Mouse (Mus musculus) embryonic facial prominence, embryonic 15.5 days (tissue): ENCODE measurements around the gene Lrwd1. TPM values are rescaled to one million over a fixed set of nuclear protein-coding genes. Genes with fewer than 3 reads are reported as not detected.

Experiments used
- ATAC-seq: fragments of 200-750 bp; cut with Nextera tagmentation; 2 replicates; pipeline ENCODE4 v1.8.0; 2017; ENCODE audit warnings: low read depth, moderate TSS enrichment; ENCODE audit not compliant: insufficient number of reproducible peaks, low FRiP score, low TSS enrichment
- H3K27ac ChIP-seq: fragments of 300-500 bp; sonication (generic); replicated peaks from 2 replicates; pipeline ENCODE4 v1.5.1; 2015; ENCODE audit warnings: mild to moderate bottlenecking, inconsistent platforms
- H3K27me3 ChIP-seq: fragments of 300-500 bp; sonication (generic); 2 replicates; pipeline ENCODE4 v1.6.1; 2015; ENCODE audit warnings: inconsistent platforms
- H3K36me3 ChIP-seq: fragments of 300-500 bp; sonication (generic); 2 replicates; pipeline ENCODE4 v1.6.1; 2015; ENCODE audit warnings: mild to moderate bottlenecking, inconsistent platforms
- H3K4me1 ChIP-seq: fragments of 300-500 bp; sonication (generic); 2 replicates; pipeline ENCODE4 v1.6.1; 2015; ENCODE audit warnings: inconsistent platforms
- H3K4me2 ChIP-seq: fragments of 300-500 bp; sonication (generic); replicated peaks from 2 replicates; pipeline ENCODE4 v1.6.1; 2015; ENCODE audit warnings: mild to moderate bottlenecking, inconsistent platforms
- H3K4me3 ChIP-seq: fragments of 300-500 bp; sonication (generic); replicated peaks from 2 replicates; pipeline ENCODE4 v1.5.1; 2015; ENCODE audit warnings: mild to moderate bottlenecking, inconsistent platforms
- H3K9ac ChIP-seq: fragments of 300-500 bp; sonication (generic); 2 replicates; pipeline ENCODE4 v1.6.1; 2015; ENCODE audit warnings: inconsistent platforms
- H3K9me3 ChIP-seq: fragments of 300-500 bp; sonication (generic); replicated peaks from 2 replicates; pipeline ENCODE4 v1.6.1; 2016; ENCODE audit warnings: inconsistent platforms
- WGBS: fragments of 180-500 bp; shearing (Covaris S2); methylation state at CpG from one replicate; pipeline ENCODE4 v1.1.7; 2015; 5-methylcytosine and 5-hydroxymethylcytosine counted together
- polyA plus RNA-seq: library from polyadenylated mRNA; unstranded; fragments of >200 nt; fragmentation: Nextera tagmentation; extraction: Ambion mirVana; gene quantifications from 2 replicates; pipeline ENCODE4 v1.2.1, GENCODE M21; 2015

Gene Lrwd1
- polyA plus RNA-seq = 36.8 and 40.0 TPM in 2 replicates

GRCm38 (mm10) chr5:136135571-136136291 is at the start of gene Lrwd1, which contains the start of gene Alkbh4:
Gene Lrwd1 (minus strand): TSS chr5:136136074.
Gene Alkbh4 (plus strand): TSS chr5:136136146.
- H3K36me3 ChIP-seq = peaks cover 43% of the 10 kb centered on the region
- peak within 1 kb of the TSS; percentile 57 for H3K4me2 ChIP-seq
- WGBS = under 1% methylated on average over 60 of the region's 60 CpGs
- no peaks in the 10 kb centered on the region for H3K27me3 ChIP-seq
- ATAC-seq = peak; percentile 94
- peaks cover 24% of the 10 kb centered on the region for H3K4me1 ChIP-seq
- peak within 1 kb of the TSS; percentile 72 for H3K9ac ChIP-seq
- H3K27ac ChIP-seq = peak within 1 kb of the TSS; percentile 71
- H3K4me3 ChIP-seq = peak within 1 kb of the TSS; percentile 62
- H3K9me3 ChIP-seq = no peaks in the 10 kb centered on the region

- no peak overlapping the region for H3K27ac ChIP-seq
- no peaks in the 10 kb centered on the region for H3K27me3 ChIP-seq
- H3K4me1 ChIP-seq = no peaks in the 10 kb centered on the region
- H3K36me3 ChIP-seq = peaks cover 74% of the 10 kb centered on the region
- no peak overlapping the region for H3K9ac ChIP-seq
- no peak overlapping the region for H3K4me3 ChIP-seq
- WGBS = 91% methylated on average over 7 of the region's 7 CpGs
- no peak overlapping the region for H3K4me2 ChIP-seq
- no peaks in the 10 kb centered on the region for H3K9me3 ChIP-seq
- ATAC-seq = no peak
Measured at GRCm38 (mm10) chr5:136183766-136184165, 47.9 kb upstream of the Lrwd1 start.

- no peak for ATAC-seq
- Histone ChIP-seq H3K27ac (no peak overlapping the region), H3K27me3 (no peaks in the 10 kb centered on the region), H3K9me3 (no peaks in the 10 kb centered on the region), H3K4me1 (no peaks in the 10 kb centered on the region), H3K4me2 (no peak overlapping the region), H3K36me3 (peaks cover 73% of the 10 kb centered on the region), H3K9ac (no peak overlapping the region), H3K4me3 (no peak overlapping the region)
- WGBS = 95% methylated on average over 4 of the region's 4 CpGs
Measured at GRCm38 (mm10) chr5:136182830-136183229, 47.0 kb upstream of the Lrwd1 start.

- Histone ChIP-seq H3K27me3 (no peaks in the 10 kb centered on the region), H3K9me3 (no peaks in the 10 kb centered on the region)
Measured at GRCm38 (mm10) chr5:136182049-136182448, 46.2 kb upstream of the Lrwd1 start.

GRCm38 (mm10) chr5:136181197-136181596 is 45.3 kb upstream of the Lrwd1 start:
- Histone ChIP-seq H3K4me2 (no peak overlapping the region), H3K27ac (no peak overlapping the region), H3K9me3 (no peaks in the 10 kb centered on the region), H3K36me3 (peaks cover 65% of the 10 kb centered on the region), H3K9ac (no peak overlapping the region), H3K4me1 (no peaks in the 10 kb centered on the region), H3K27me3 (no peaks in the 10 kb centered on the region), H3K4me3 (no peak overlapping the region)
- ATAC-seq = no peak
- WGBS = 88% methylated on average over 6 of the region's 6 CpGs

More at GRCm38 (mm10) chr5:136182049-136182448, 46.2 kb upstream of the Lrwd1 start:
- no peak overlapping the region for H3K4me3 ChIP-seq
- ATAC-seq = no peak
- no peaks in the 10 kb centered on the region for H3K4me1 ChIP-seq
- WGBS = 88% methylated on average over 6 of the region's 6 CpGs
- peaks cover 69% of the 10 kb centered on the region for H3K36me3 ChIP-seq
- no peak overlapping the region for H3K27ac ChIP-seq
- H3K9ac ChIP-seq = no peak overlapping the region
- no peak overlapping the region for H3K4me2 ChIP-seq

GRCm38 (mm10) chr5:136179594-136179993 is 43.7 kb upstream of the Lrwd1 start:
- H3K27ac ChIP-seq = no peak overlapping the region
- H3K36me3 ChIP-seq = peaks cover 55% of the 10 kb centered on the region
- 64% methylated on average over 5 of the region's 5 CpGs for WGBS
- no peaks in the 10 kb centered on the region for H3K27me3 ChIP-seq
- H3K4me2 ChIP-seq = no peak overlapping the region
- H3K9me3 ChIP-seq = no peaks in the 10 kb centered on the region
- no peak overlapping the region for H3K4me3 ChIP-seq
- ATAC-seq = no peak
- no peaks in the 10 kb centered on the region for H3K4me1 ChIP-seq
- no peak overlapping the region for H3K9ac ChIP-seq

GRCm38 (mm10) chr5:136173606-136174463 is 38.0 kb upstream of the Lrwd1 start:
- peaks cover 30% of the 10 kb centered on the region for H3K4me1 ChIP-seq
- H3K27ac ChIP-seq = peak overlapping the region; percentile 75
- ATAC-seq = 0 out of 2 replicates have a peak, but pooled peaks have one; percentile 13
- no peak overlapping the region; the same call in 1 of the 2 replicates for H3K4me2 ChIP-seq
- no peak overlapping the region for H3K4me3 ChIP-seq
- H3K27me3 ChIP-seq = no peaks in the 10 kb centered on the region
- no peaks in the 10 kb centered on the region for H3K9me3 ChIP-seq
- H3K36me3 ChIP-seq = peaks cover 9% of the 10 kb centered on the region
- WGBS = 28% methylated on average over 9 of the region's 9 CpGs
- H3K9ac ChIP-seq = no peak overlapping the region

GRCm38 (mm10) chr5:136172939-136173338 is 37.1 kb upstream of the Lrwd1 start:
- Histone ChIP-seq H3K4me1 (peaks cover 30% of the 10 kb centered on the region), H3K9ac (no peak overlapping the region), H3K36me3 (peaks cover 4% of the 10 kb centered on the region), H3K27ac (no peak overlapping the region), H3K4me3 (no peak overlapping the region), H3K27me3 (no peaks in the 10 kb centered on the region), H3K9me3 (no peaks in the 10 kb centered on the region; the same call in 1 of the 2 replicates), H3K4me2 (no peak overlapping the region)
- WGBS = 74% methylated on average over 9 of the region's 9 CpGs
- no peak for ATAC-seq

GRCm38 (mm10) chr5:136171363-136172341 is 35.8 kb upstream of the Lrwd1 start:
- WGBS = 28% methylated on average over 17 of the region's 17 CpGs
- Histone ChIP-seq H3K9ac (no peak overlapping the region), H3K4me3 (peak overlapping the region; percentile 59), H3K36me3 (peaks cover 8% of the 10 kb centered on the region; the same call in 1 of the 2 replicates), H3K4me2 (peak overlapping the region; percentile 71), H3K4me1 (peaks cover 30% of the 10 kb centered on the region), H3K27ac (peak overlapping the region; percentile 88), H3K9me3 (no peaks in the 10 kb centered on the region; the same call in 1 of the 2 replicates), H3K27me3 (no peaks in the 10 kb centered on the region)
- no peak for ATAC-seq

GRCm38 (mm10) chr5:136170512-136171362 is 34.9 kb upstream of the Lrwd1 start, which contains the start of gene Orai2:
Gene Orai2 (minus strand): TSS chr5:136170713.
- H3K27me3 ChIP-seq = no peaks in the 10 kb centered on the region
- peak; percentile 81 for ATAC-seq
- WGBS = 4% methylated on average over 40 of the region's 49 CpGs
- H3K9me3 ChIP-seq = no peaks in the 10 kb centered on the region; the same call in 1 of the 2 replicates
- peak within 1 kb of the TSS; percentile 88 for H3K27ac ChIP-seq
- H3K4me3 ChIP-seq = peak within 1 kb of the TSS; percentile 59
- peaks cover 8% of the 10 kb centered on the region; the same call in 1 of the 2 replicates for H3K36me3 ChIP-seq
- H3K9ac ChIP-seq = peak within 1 kb of the TSS; percentile 48
- H3K4me2 ChIP-seq = peak within 1 kb of the TSS; percentile 71
- peaks cover 30% of the 10 kb centered on the region for H3K4me1 ChIP-seq
